Mouse (Mus musculus): ENCODE measurements around the gene Pbx2. TPM values are rescaled to one million over a fixed set of nuclear protein-coding genes. Genes with fewer than 3 reads are reported as not detected.

Pbx2 gene
- total and polyA plus RNA-seq, 3 experiments: 25.1 to 138 (median 35.8) TPM

DNA sequence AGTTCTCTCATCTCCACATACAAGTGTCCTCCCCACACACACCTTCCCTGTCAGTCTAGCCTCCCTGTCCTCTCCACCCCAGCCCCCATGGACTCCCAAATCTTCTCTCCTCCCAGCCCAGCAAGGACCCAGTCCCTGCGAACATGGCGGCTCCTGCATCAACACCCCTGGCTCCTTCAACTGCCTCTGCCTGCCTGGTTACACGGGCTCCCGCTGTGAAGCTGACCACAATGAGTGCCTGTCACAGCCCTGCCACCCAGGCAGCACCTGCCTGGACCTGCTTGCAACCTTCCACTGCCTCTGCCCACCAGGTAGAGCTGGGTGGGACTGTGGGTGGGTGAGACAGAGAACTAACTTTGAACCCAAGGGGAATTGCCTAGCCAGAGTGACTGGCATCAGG is 21.1 kb upstream of the Pbx2 start:
- ATAC-seq (ENCODE audit: extremely low read depth, insufficient number of reproducible peaks, low FRiP score, poor library complexity, severe bottlenecking) (no peak), DNase-seq (ENCODE audit: low spot score) (no peak)
- no peak overlapping the region for H3K4me3 ChIP-seq (ENCODE audit: low read depth, low read length)
- H3K36me3 ChIP-seq (replicated peaks): no peaks in the 10 kb centered on the region
- TF ChIP-seq GATA2 (IDR thresholded peaks at IDR 0.05; ENCODE audit: borderline replicate concordance, low read depth, low read length) (no peak), POLR2AphosphoS5 (IDR thresholded peaks at IDR 0.05; ENCODE audit: insufficient replicate concordance, low read depth, low read length) (no peak), GATA1 (IDR thresholded peaks at IDR 0.05; ENCODE audit: borderline replicate concordance, low read length) (no peak), TAL1 (conservative IDR thresholded peaks at IDR 0.05; ENCODE audit: low read depth, low read length) (no peak), CTCF (IDR thresholded peaks at IDR 0.05; ENCODE audit: low read depth, low read length) (no peak)
- H3K4me1 ChIP-seq (ENCODE audit: insufficient read depth, low read depth, low read length): peaks cover 20% of the 10 kb centered on the region
- no peaks in the 10 kb centered on the region for H3K9me3 ChIP-seq (replicated peaks)
- peaks cover 64% of the 10 kb centered on the region for H3K27me3 ChIP-seq (ENCODE audit: insufficient read depth, low read length)

DNA sequence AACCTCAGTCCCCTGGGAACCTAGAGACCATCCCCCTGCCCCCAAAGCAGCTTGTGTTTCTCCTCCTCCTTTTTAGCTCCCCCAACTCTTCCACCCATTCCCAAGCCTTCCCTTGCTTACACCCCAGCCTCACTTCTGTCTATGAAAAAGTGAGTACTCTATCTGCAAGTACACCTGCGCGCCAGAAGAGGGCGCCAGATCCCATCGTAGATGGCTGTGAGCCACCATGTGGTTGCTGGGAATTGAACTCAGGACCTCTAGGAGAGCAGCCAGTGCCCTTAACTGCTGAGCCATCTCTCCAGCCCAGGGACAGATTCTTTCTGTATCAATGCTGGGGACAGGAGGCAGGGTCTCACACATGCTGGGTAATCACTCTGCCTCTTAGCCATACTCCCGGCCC is 19.2 kb upstream of the Pbx2 start:
- TF ChIP-seq CTCF (IDR thresholded peaks at IDR 0.05; ENCODE audit: low read depth, low read length): peak; percentile 69; the same call in 1 of the 2 replicates
- no peak for TF ChIP-seq GATA2 (IDR thresholded peaks at IDR 0.05; ENCODE audit: borderline replicate concordance, low read depth, low read length)
- H3K9me3 ChIP-seq (replicated peaks): no peaks in the 10 kb centered on the region
- ATAC-seq (ENCODE audit: extremely low read depth, insufficient number of reproducible peaks, low FRiP score, poor library complexity, severe bottlenecking): no peak
- peaks cover 26% of the 10 kb centered on the region for H3K4me1 ChIP-seq (ENCODE audit: insufficient read depth, low read depth, low read length)
- H3K36me3 ChIP-seq (replicated peaks): no peaks in the 10 kb centered on the region
- peaks cover 61% of the 10 kb centered on the region for H3K27me3 ChIP-seq (ENCODE audit: insufficient read depth, low read length)
- DNase-seq (ENCODE audit: low spot score): no peak
- no peak overlapping the region for H3K4me3 ChIP-seq (ENCODE audit: low read depth, low read length)

GRCm38 (mm10) chr17:34572361-34572760 is 18.7 kb upstream of the Pbx2 start:
- TF ChIP-seq TAL1 (conservative IDR thresholded peaks at IDR 0.05; ENCODE audit: low read depth, low read length): no peak
- no peak for TF ChIP-seq GATA2 (IDR thresholded peaks at IDR 0.05; ENCODE audit: borderline replicate concordance, low read depth, low read length)
- no peak for TF ChIP-seq POLR2AphosphoS5 (IDR thresholded peaks at IDR 0.05; ENCODE audit: insufficient replicate concordance, low read depth, low read length)
- TF ChIP-seq GATA1 (IDR thresholded peaks at IDR 0.05; ENCODE audit: borderline replicate concordance, low read length): no peak
- no peak for TF ChIP-seq CTCF (IDR thresholded peaks at IDR 0.05; ENCODE audit: low read depth, low read length)
- H3K4me3 ChIP-seq (ENCODE audit: low read depth, low read length): no peak overlapping the region
- ATAC-seq (ENCODE audit: extremely low read depth, insufficient number of reproducible peaks, low FRiP score, poor library complexity, severe bottlenecking): no peak
- H3K9me3 ChIP-seq (replicated peaks): no peaks in the 10 kb centered on the region
- H3K36me3 ChIP-seq (replicated peaks): no peaks in the 10 kb centered on the region
- H3K27me3 ChIP-seq (ENCODE audit: insufficient read depth, low read length): peaks cover 60% of the 10 kb centered on the region
- H3K4me1 ChIP-seq (ENCODE audit: insufficient read depth, low read depth, low read length): peaks cover 26% of the 10 kb centered on the region
- DNase-seq (ENCODE audit: low spot score): no peak

DNA sequence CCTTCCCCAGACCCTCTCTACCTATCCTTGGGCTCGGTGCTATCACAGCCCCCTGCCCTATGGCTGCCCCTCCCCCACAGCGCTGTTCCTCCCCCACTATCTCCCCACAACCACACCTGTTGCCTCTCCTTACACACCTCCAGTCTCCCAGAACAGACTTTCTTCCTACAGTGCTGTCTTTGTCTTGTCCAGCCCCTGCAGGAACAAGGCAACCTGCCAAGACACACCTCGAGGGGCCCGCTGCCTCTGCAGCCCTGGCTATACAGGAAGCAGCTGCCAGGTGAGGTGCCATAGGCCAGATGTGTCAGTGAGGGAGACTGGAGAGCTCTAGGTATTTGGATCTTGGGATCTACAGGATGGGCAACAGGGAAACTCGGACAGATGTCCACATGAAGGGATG is 14.5 kb upstream of the Pbx2 start:
- no peaks in the 10 kb centered on the region for H3K36me3 ChIP-seq (replicated peaks)
- H3K4me3 ChIP-seq (ENCODE audit: low read depth, low read length): no peak overlapping the region
- H3K9me3 ChIP-seq (replicated peaks): no peaks in the 10 kb centered on the region
- DNase-seq (ENCODE audit: low spot score) (no peak), ATAC-seq (ENCODE audit: extremely low read depth, insufficient number of reproducible peaks, low FRiP score, poor library complexity, severe bottlenecking) (no peak)
- H3K27me3 ChIP-seq (ENCODE audit: insufficient read depth, low read length): peaks cover 65% of the 10 kb centered on the region
- TF ChIP-seq TAL1 (conservative IDR thresholded peaks at IDR 0.05; ENCODE audit: low read depth, low read length) (no peak), GATA2 (IDR thresholded peaks at IDR 0.05; ENCODE audit: borderline replicate concordance, low read depth, low read length) (no peak), CTCF (IDR thresholded peaks at IDR 0.05; ENCODE audit: low read depth, low read length) (no peak)
- peaks cover 21% of the 10 kb centered on the region for H3K4me1 ChIP-seq (ENCODE audit: insufficient read depth, low read depth, low read length)

- ATAC-seq (ENCODE audit: extremely low read depth, insufficient number of reproducible peaks, low FRiP score, poor library complexity, severe bottlenecking) (no peak), DNase-seq (ENCODE audit: low spot score) (no peak)
- H3K4me1 ChIP-seq (ENCODE audit: insufficient read depth, low read depth, low read length): peaks cover 13% of the 10 kb centered on the region
- peaks cover 65% of the 10 kb centered on the region for H3K27me3 ChIP-seq (ENCODE audit: insufficient read depth, low read length)
- no peaks in the 10 kb centered on the region for H3K36me3 ChIP-seq (replicated peaks)
- H3K9me3 ChIP-seq (replicated peaks): no peaks in the 10 kb centered on the region
- TF ChIP-seq GATA1 (IDR thresholded peaks at IDR 0.05; ENCODE audit: borderline replicate concordance, low read length): no peak
- no peak for TF ChIP-seq CTCF (IDR thresholded peaks at IDR 0.05; ENCODE audit: low read depth, low read length)
- no peak for TF ChIP-seq TAL1 (conservative IDR thresholded peaks at IDR 0.05; ENCODE audit: low read depth, low read length)
- no peak for TF ChIP-seq GATA2 (IDR thresholded peaks at IDR 0.05; ENCODE audit: borderline replicate concordance, low read depth, low read length)
- TF ChIP-seq POLR2AphosphoS5 (IDR thresholded peaks at IDR 0.05; ENCODE audit: insufficient replicate concordance, low read depth, low read length): no peak
- H3K4me3 ChIP-seq (ENCODE audit: low read depth, low read length): no peak overlapping the region
These were observed 13.0 kb upstream of the Pbx2 start for GRCm38 (mm10) chr17:34578070-34578469.

DNA sequence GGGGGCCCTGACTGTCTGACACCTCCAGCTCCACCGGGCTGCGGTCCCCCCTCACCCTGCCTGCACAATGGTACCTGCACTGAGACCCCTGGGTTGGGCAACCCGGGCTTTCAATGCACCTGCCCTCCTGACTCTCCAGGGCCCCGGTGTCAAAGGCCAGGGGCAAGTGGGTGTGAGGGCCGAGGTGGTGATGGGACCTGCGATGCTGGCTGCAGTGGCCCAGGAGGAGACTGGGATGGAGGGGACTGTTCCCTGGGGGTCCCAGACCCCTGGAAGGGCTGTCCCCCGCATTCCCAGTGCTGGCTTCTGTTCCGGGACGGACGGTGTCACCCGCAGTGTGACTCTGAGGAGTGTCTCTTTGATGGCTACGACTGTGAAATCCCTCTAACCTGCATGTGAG is 8.5 kb upstream of the Pbx2 start:
- TF ChIP-seq GATA1 (IDR thresholded peaks at IDR 0.05; ENCODE audit: borderline replicate concordance, low read length) (no peak), POLR2AphosphoS5 (IDR thresholded peaks at IDR 0.05; ENCODE audit: insufficient replicate concordance, low read depth, low read length) (no peak)
- H3K9me3 ChIP-seq (replicated peaks): no peaks in the 10 kb centered on the region
- no peaks in the 10 kb centered on the region for H3K36me3 ChIP-seq (replicated peaks)
- ATAC-seq (ENCODE audit: extremely low read depth, insufficient number of reproducible peaks, low FRiP score, poor library complexity, severe bottlenecking): no peak
- peaks cover 10% of the 10 kb centered on the region for H3K4me1 ChIP-seq (ENCODE audit: insufficient read depth, low read depth, low read length)
- no peak for DNase-seq (ENCODE audit: low spot score)
- H3K27me3 ChIP-seq (ENCODE audit: insufficient read depth, low read length): peaks cover 44% of the 10 kb centered on the region
- H3K4me3 ChIP-seq (ENCODE audit: low read depth, low read length): no peak overlapping the region

- H3K4me3 ChIP-seq (ENCODE audit: low read depth, low read length): no peak overlapping the region
- peaks cover 16% of the 10 kb centered on the region for H3K4me1 ChIP-seq (ENCODE audit: insufficient read depth, low read depth, low read length)
- no peaks in the 10 kb centered on the region for H3K9me3 ChIP-seq (replicated peaks)
- no peak for DNase-seq (ENCODE audit: low spot score)
- no peak for TF ChIP-seq CTCF (IDR thresholded peaks at IDR 0.05; ENCODE audit: low read depth, low read length)
- no peak for TF ChIP-seq GATA2 (IDR thresholded peaks at IDR 0.05; ENCODE audit: borderline replicate concordance, low read depth, low read length)
- TF ChIP-seq POLR2AphosphoS5 (IDR thresholded peaks at IDR 0.05; ENCODE audit: insufficient replicate concordance, low read depth, low read length): no peak
- no peak for TF ChIP-seq GATA1 (IDR thresholded peaks at IDR 0.05; ENCODE audit: borderline replicate concordance, low read length)
- TF ChIP-seq TAL1 (conservative IDR thresholded peaks at IDR 0.05; ENCODE audit: low read depth, low read length): no peak
- H3K36me3 ChIP-seq (replicated peaks): no peaks in the 10 kb centered on the region
- H3K27me3 ChIP-seq (ENCODE audit: insufficient read depth, low read length): peaks cover 39% of the 10 kb centered on the region
- no peak for ATAC-seq (ENCODE audit: extremely low read depth, insufficient number of reproducible peaks, low FRiP score, poor library complexity, severe bottlenecking)
These were observed 7.7 kb upstream of the Pbx2 start for GRCm38 (mm10) chr17:34583397-34583796.
